In genomic region chr2:153914151-153914550, GRCm38 (mm10) we compare ENCODE assay signal across 11 mouse cellular contexts. TPM values are rescaled to one million over a fixed set of nuclear protein-coding genes. Genes with fewer than 3 reads are reported as not detected.
DNase-seq lines count a peak whose midpoint lies in the region; ATAC-seq and TF ChIP-seq lines count a peak whose summit lies in the region.
"Had no signal": no experiment of that assay in that cellular context is flagged by ENCODE, and none has a peak within 500 bp of the region (broad histone marks: within the 10 kb centered on the region; RNA-seq: fewer than 3 reads in every experiment).

No protein-coding gene starts in this region.

- no peak overlapping the region for H3K4me2 ChIP-seq in intestine, postnatal 0 days (replicated peaks; ENCODE audit: low read depth)

- no peaks in the 10 kb centered on the region for H3K27me3 ChIP-seq in intestine, postnatal 0 days (replicated peaks; ENCODE audit: control insufficient read depth, insufficient read depth, low read length)

- 72% methylated on average over 5 of the region's 5 CpGs for WGBS in intestine, postnatal 0 days

- no peak for ATAC-seq in intestine, postnatal 0 days
- ATAC-seq in erythroid progenitor cell, adult 5-6 weeks (replicated peaks; ENCODE audit: low FRiP score, poor library complexity, severe bottlenecking) = no peak

- DNase-seq in cerebellum, adult 9-10 months = peak; percentile 26
- DNase-seq in cerebellum, adult 11 months = no peak
- DNase-seq in left cerebral cortex, adult 18-20 months (ENCODE audit: low spot score in 2 of 2) = peak; percentile 5 to 20
- no peak for DNase-seq in left cerebral cortex, adult 2 months (ENCODE audit: extremely low spot score in 1 of 2, low spot score in 2 of 2)
- peak; percentile 29 to 53 for DNase-seq in heart, postnatal 14 days
- peak; percentile 11 to 15 for DNase-seq in right cerebral cortex, adult 2 months (ENCODE audit: low spot score in 2 of 2)

- H3K9me3 ChIP-seq in intestine, postnatal 0 days (ENCODE audit: control insufficient read depth) = no peaks in the 10 kb centered on the region

- H3K4me1 ChIP-seq in intestine, postnatal 0 days (replicated peaks; ENCODE audit: control insufficient read depth, insufficient read depth, low read length) = no peaks in the 10 kb centered on the region

- H3K9ac ChIP-seq in intestine, postnatal 0 days (ENCODE audit: low read depth, low read length) = no peak overlapping the region

- no peaks in the 10 kb centered on the region for H3K36me3 ChIP-seq in intestine, postnatal 0 days (ENCODE audit: control insufficient read depth, insufficient read depth)

- TF ChIP-seq CTCF in left cerebral cortex, adult 2 months (IDR thresholded peaks at IDR 0.05) = no peak
- TF ChIP-seq CTCF in intestine, postnatal 0 days (IDR thresholded peaks at IDR 0.05; ENCODE audit: low read depth) = no peak

- H3K4me3 ChIP-seq in left cerebral cortex, adult 2 months = no peak overlapping the region
- no peak overlapping the region for H3K4me3 ChIP-seq in intestine, postnatal 0 days (ENCODE audit: low read depth, low read length)
- H3K4me3 ChIP-seq: layer of hippocampus, adult 2 months had no signal

- H3K27ac ChIP-seq in left cerebral cortex, adult 2 months = no peak overlapping the region
- no peak overlapping the region for H3K27ac ChIP-seq in intestine, postnatal 0 days (ENCODE audit: low read depth, low read length)

- intact Hi-C loops in left cerebral cortex, adult 2 months (cut with DNase I) = no loop called here
- intact Hi-C loops in heart, postnatal 14 days (cut with DNase I) = no loop called here

RNA-seq across cellular contexts. Expression of gene Bpifb3, which starts 3.9 kb away (rescaled TPM):
- not detected for total RNA-seq in left cerebral cortex, adult 18-20 months (2021)
- not detected for total RNA-seq in left cerebral cortex, adult 2 months (2021)
- not detected for total RNA-seq in heart, postnatal 14 days (2021)
- polyA plus RNA-seq in intestine, postnatal 0 days (2015; fragmentation: Nextera tagmentation; extraction: Ambion mirVana) = not detected in 2 replicates
- not detected in 2 replicates for total RNA-seq in erythroid progenitor cell, adult 5-6 weeks (2015; ENCODE audit: low replicate concordance)
- total RNA-seq in erythroid progenitor cell, adult 5-6 weeks (2017; ENCODE audit: low replicate concordance) = not detected in 2 replicates
- total RNA-seq: layer of hippocampus, adult 2 months had no signal
- polyA plus RNA-seq: C2C12; small intestine, adult 2 months had no signal

RNA-seq across cellular contexts. Expression of gene Bpifb6, which starts 14.0 kb away (rescaled TPM):
- not detected for total RNA-seq in left cerebral cortex, adult 18-20 months (2021)
- not detected for total RNA-seq in left cerebral cortex, adult 2 months (2021)
- not detected for total RNA-seq in heart, postnatal 14 days (2021)
- not detected in 2 replicates for polyA plus RNA-seq in intestine, postnatal 0 days (2015; fragmentation: Nextera tagmentation; extraction: Ambion mirVana)
- not detected in 2 replicates for total RNA-seq in erythroid progenitor cell, adult 5-6 weeks (2015; ENCODE audit: low replicate concordance)
- total RNA-seq in erythroid progenitor cell, adult 5-6 weeks (2017; ENCODE audit: low replicate concordance) = not detected in 2 replicates
- total RNA-seq: layer of hippocampus, adult 2 months had no signal
- polyA plus RNA-seq: C2C12; small intestine, adult 2 months had no signal

RNA-seq across cellular contexts. Expression of gene Bpifb4, which starts 23.9 kb away (rescaled TPM):
- not detected for total RNA-seq in left cerebral cortex, adult 18-20 months (2021)
- total RNA-seq in left cerebral cortex, adult 2 months (2021) = not detected
- not detected for total RNA-seq in heart, postnatal 14 days (2021)
- polyA plus RNA-seq in intestine, postnatal 0 days (2015; fragmentation: Nextera tagmentation; extraction: Ambion mirVana) = not detected in 2 replicates
- not detected in 2 replicates for total RNA-seq in erythroid progenitor cell, adult 5-6 weeks (2015; ENCODE audit: low replicate concordance)
- total RNA-seq in erythroid progenitor cell, adult 5-6 weeks (2017; ENCODE audit: low replicate concordance) = not detected in 2 replicates
- total RNA-seq: layer of hippocampus, adult 2 months had no signal
- polyA plus RNA-seq: small intestine, adult 2 months had no signal

RNA-seq across cellular contexts. Expression of gene Bpifb2, which starts 39.3 kb away (rescaled TPM):
- not detected for total RNA-seq in left cerebral cortex, adult 18-20 months (2021)
- not detected for total RNA-seq in left cerebral cortex, adult 2 months (2021)
- not detected for total RNA-seq in heart, postnatal 14 days (2021)
- polyA plus RNA-seq in intestine, postnatal 0 days (2015; fragmentation: Nextera tagmentation; extraction: Ambion mirVana) = not detected in 2 replicates
- not detected in 2 replicates for total RNA-seq in erythroid progenitor cell, adult 5-6 weeks (2015; ENCODE audit: low replicate concordance)
- not detected in 2 replicates for total RNA-seq in erythroid progenitor cell, adult 5-6 weeks (2017; ENCODE audit: low replicate concordance)
- total RNA-seq: layer of hippocampus, adult 2 months had no signal
- polyA plus RNA-seq: C2C12; small intestine, adult 2 months had no signal

RNA-seq across cellular contexts. Expression of gene Sun5, which starts 43.3 kb away (rescaled TPM):
- not detected for total RNA-seq in left cerebral cortex, adult 18-20 months (2021)
- total RNA-seq in left cerebral cortex, adult 2 months (2021) = not detected
- not detected for total RNA-seq in heart, postnatal 14 days (2021)
- not detected in 2 replicates for polyA plus RNA-seq in intestine, postnatal 0 days (2015; fragmentation: Nextera tagmentation; extraction: Ambion mirVana)
- not detected in 2 replicates for total RNA-seq in erythroid progenitor cell, adult 5-6 weeks (2015; ENCODE audit: low replicate concordance)
- not detected in 2 replicates for total RNA-seq in erythroid progenitor cell, adult 5-6 weeks (2017; ENCODE audit: low replicate concordance)
- total RNA-seq: layer of hippocampus, adult 2 months had no signal
- polyA plus RNA-seq: C2C12; small intestine, adult 2 months had no signal

Comparison
In these comparisons a context has a peak if more than half of its experiments do, and no peak if none do; other contexts are left out.
1. DNase-seq: peak in cerebellum, adult 9-10 months (single experiment), left cerebral cortex, adult 18-20 months (2 of 2), heart, postnatal 14 days (2 of 2) and right cerebral cortex, adult 2 months (2 of 2); none in cerebellum, adult 11 months (single experiment) and left cerebral cortex, adult 2 months (0 of 2).